Mouse (Mus musculus) urinary bladder, postnatal 0 days (tissue): Measurements from ENCODE around the gene Ap5z1. TPM values are rescaled to one million over a fixed set of nuclear protein-coding genes. Genes with fewer than 3 reads are reported as not detected.

Source experiments
- polyA plus RNA-seq: library from polyadenylated mRNA; unstranded; fragments of >200 nt; fragmentation: Nextera tagmentation; extraction: Ambion mirVana; gene quantifications from 2 replicates; pipeline ENCODE4 v1.2.1, GENCODE M21; 2015

The Ap5z1 gene
- polyA plus RNA-seq: 4.3 and 4.6 TPM in 2 replicates

GRCm38 (mm10) chr5:142463461-142464454 lies at the start of gene Ap5z1:
Gene Ap5z1 (plus strand): TSS chr5:142463944.

Other genes starting within 250 kb of the Ap5z1 start
- 4.7 and 5.9 TPM in 2 replicates for gene Foxk1, start 62.4 kb upstream of the Ap5z1 start, polyA plus RNA-seq
- gene Papolb, start 66.1 kb downstream of the Ap5z1 start, polyA plus RNA-seq: 0.12 TPM in 1 of 2 replicates, not detected in the other
- 1.6 and 3.7 TPM in 2 replicates for gene Radil, start 87.2 kb downstream of the Ap5z1 start, polyA plus RNA-seq
- gene Mmd2, start 144.9 kb downstream of the Ap5z1 start, polyA plus RNA-seq: 0.04 and 0.30 TPM in 2 replicates
- 26.5 and 29.3 TPM in 2 replicates for gene Wipi2, start 163.8 kb downstream of the Ap5z1 start, polyA plus RNA-seq
- 0.30 and 0.45 TPM in 2 replicates for gene Slc29a4, start 228.6 kb downstream of the Ap5z1 start, polyA plus RNA-seq